Mouse (Mus musculus) gonadal fat pad, adult 2 months (tissue): Measurements from ENCODE around the gene Igfbp2. TPM values are rescaled to one million over a fixed set of nuclear protein-coding genes. Genes with fewer than 3 reads are reported as not detected.

Source experiments
- DNase-seq: peaks from one replicate; pipeline ENCODE4 v3.0.0-alpha.2; 2012; ENCODE audit warnings: low read depth
- polyA plus RNA-seq: library from polyadenylated mRNA; depleted of rRNA; stranded (reverse); fragments of >200 nt; gene quantifications from 2 replicates; pipeline ENCODE4 v1.2.3, GENCODE M21; 2012

Igfbp2 gene
- polyA plus RNA-seq, 1 experiment, result 35.3 TPM

- no peak for DNase-seq
These were observed 30.3 kb downstream of the Igfbp2 start for GRCm38 (mm10) chr1:72854337-72855237.

- no peak for DNase-seq
These were observed 31.4 kb downstream of the Igfbp2 start for GRCm38 (mm10) chr1:72855729-72856128.

GRCm38 (mm10) chr1:72856209-72856909 lies 32.1 kb downstream of the Igfbp2 start:
- DNase-seq, result no peak

DNA sequence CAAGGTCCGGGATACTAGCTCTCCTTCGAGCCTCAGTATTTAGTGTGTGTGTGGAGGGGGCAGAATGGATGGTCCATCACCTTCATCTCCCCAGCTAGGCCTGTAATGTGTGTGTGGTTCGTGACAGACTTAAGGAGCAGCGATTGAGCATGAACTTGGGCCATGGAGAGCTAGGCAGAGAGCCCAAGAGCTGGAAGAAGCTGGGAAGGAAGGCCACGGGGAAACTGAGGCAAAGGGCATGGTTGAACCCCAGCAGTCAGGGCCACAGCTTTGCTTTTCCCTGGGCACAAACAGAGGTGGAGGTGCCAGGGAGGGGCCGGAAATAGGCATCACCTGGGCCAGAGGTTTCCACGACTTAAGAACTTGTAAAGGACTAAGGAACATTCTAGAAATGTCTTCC lies 32.8 kb downstream of the Igfbp2 start:
- DNase-seq, result no peak

- no peak for DNase-seq
These were observed 33.3 kb downstream of the Igfbp2 start for GRCm38 (mm10) chr1:72857631-72858030.

GRCm38 (mm10) chr1:72858286-72858685 lies 34.0 kb downstream of the Igfbp2 start:
- no peak for DNase-seq

DNA sequence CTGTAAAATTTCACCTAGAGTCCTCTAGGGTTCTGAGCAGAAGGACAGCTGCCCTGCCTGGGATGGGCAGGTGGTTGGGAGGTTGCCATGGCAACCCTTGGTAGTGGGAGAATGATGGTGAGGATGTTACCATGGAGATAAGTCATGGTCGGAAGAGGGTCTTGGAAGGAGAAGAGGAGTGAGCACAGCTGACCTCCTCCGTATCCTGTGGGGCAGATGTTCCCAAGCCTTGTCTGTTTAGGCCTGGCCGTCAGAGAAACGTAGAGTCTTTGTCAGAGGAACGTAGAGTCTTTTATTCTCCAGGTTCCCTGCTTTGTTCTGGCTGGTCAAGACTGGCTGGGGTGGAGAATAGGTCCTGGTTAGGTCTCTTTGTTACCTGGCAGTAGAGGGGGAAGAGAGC lies 34.6 kb downstream of the Igfbp2 start:
- no peak for DNase-seq

DNA sequence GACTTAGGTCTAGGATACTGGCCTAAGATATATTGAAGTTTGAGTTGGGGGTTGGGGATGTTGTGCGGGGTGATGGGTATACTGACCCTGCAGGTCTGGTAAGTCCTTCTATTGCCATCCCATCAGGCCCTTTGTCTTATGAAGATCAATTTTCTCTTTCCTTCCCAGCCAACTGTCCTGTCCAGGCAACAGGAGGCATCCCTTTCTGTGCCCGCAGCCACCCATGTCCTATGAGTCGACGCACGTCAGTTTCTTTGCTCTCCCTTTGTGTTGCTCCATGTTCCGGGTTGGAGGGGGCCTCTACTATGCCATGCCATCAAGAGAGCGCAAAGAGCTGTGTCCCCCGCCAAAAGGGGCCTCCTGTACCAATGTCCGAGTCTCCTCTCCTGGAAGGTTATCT lies 35.7 kb downstream of the Igfbp2 start:
- no peak for DNase-seq

GRCm38 (mm10) chr1:72860502-72860901 lies 36.2 kb downstream of the Igfbp2 start:
- DNase-seq, result no peak

- no peak for DNase-seq
These were observed 37.4 kb downstream of the Igfbp2 start for GRCm38 (mm10) chr1:72861702-72862101.

DNA sequence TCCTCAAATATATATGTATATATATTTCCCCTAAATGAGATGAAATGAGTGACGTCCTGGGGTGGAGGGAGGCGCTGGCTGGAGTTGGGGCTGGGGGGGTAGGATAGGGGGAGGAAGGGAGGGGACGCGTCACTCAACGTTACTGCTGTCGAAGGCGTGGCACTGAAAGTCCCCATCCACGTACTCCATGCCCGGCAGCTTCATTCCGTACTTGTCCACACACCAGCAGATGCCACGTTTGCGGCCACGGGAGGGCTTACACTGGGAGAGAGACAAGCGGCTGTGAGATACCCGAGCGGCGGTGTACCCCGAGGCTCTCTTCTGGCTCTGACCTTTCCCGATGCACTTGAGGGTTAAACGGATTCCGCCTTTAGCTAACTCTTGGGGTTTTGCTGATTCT lies 37.9 kb downstream of the Igfbp2 start:
- DNase-seq, result no peak

DNA sequence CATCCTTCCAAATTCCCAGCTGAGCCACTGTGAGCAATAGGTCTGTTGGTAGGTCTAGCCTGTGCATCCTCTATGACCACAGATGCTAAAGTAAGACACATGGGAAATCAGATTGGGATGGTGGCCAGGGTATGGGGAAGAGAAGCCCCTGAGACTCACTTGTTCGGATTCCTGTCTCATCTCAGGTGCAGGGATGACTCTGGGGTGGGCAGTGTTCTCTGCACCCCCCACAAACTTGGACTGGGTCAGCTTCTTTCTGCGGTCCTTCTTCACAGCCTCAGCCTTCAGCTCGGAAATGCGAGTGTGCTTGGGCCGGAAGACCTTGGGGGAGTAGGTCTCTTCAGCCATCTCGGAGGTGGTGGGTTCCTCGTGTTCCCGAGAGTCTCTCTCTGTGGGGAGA lies 39.4 kb downstream of the Igfbp2 start:
- DNase-seq, result no peak

DNA sequence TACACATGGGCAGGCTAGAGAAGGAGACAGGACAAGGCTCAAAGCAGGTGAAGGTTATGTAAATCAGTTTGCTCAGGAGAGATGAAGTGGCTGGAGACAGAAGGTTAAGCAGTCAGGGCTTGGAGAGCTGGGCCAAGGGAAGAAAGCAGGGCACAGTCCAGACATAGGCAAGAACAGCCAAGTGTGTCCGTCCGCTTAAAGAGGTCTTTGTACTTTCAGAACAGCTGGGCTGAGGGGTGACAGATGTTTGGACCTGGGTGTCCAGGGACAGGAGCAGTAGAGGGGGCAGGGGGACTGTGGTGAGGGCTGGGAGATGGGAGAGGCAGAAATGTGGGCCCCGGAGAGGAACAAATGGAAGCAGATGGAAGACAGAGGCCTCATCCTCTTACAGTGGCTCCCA lies 40.0 kb downstream of the Igfbp2 start:
- no peak for DNase-seq

DNA sequence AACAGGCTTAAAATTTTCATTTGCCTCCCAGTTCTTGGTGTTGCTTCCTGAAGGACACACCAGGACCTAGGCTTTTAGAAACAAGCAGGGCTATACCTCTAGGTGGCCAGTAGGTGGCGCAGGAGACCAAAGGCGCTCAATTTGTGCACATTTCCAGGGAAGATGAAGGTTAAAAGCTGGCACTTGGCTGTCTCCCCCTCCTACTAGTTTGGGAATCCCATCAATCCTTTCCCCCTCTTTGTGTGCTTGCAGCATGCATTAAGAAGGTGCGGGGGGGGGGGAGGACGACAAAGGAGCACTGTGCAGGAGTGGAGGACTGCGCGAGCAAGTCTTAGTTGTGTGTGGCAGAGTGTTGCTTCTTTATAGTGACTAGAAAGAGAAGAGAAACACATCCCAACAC lies 41.6 kb downstream of the Igfbp2 start:
- no peak for DNase-seq

GRCm38 (mm10) chr1:72866417-72866816 lies 42.1 kb downstream of the Igfbp2 start:
- DNase-seq, result no peak

DNA sequence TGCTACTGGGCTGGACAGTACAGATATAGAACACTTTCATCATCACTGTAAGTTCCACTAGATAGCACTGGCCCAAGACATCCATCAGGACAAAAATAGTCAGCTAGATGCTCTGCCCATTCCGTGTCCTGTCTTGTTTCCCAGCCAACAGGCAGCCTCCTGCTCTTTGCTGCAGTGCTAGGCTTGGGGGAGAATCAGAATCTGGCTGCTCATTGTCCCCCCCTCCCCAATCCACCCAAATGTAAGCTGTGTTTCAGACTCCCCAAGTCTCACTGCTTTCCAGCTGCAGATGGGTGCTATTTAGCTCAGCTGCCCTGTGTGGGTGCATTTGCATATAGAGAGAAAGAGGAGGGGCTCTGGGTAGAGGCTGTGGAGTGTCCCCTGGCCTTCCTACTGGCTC lies 43.0 kb downstream of the Igfbp2 start:
- DNase-seq, result no peak

DNA sequence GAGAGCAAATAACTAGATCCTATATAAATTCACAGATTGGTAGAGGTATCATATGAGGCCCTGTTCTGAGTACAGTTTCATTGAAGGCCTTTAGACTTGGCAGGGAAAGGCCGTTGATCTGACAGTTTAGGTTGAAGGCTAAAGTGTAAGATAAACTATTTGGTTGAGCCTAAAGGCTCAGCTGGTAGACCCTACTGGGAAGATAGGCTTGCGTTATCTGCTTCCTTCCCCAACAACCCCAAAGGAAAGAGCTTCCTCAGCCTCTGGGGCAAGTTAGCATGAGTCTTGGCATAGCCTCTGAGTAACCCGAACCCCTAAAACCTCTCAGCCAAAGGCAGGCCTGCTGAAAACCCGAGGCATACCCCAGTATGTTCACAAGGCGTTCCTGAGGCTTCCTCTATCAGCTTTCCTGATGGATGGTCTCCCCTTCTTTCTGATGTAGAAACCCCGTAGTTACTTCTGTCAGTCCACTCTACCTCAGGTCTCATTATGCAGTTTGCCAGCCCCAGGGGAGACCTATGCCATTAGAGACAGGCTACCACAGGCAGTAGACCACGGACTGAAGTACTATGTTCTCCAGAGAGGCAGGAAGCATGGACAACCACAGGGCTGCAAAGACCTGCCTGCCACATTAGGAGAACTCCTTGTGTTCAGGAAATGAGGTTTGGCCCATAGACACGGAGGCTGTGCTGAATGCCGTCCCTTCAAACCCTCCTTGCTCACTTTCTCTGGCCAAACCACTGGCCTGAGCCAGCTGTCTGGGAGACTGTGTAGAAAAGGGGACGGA lies 44.3 kb downstream of the Igfbp2 start:
- no peak for DNase-seq

- DNase-seq, result no peak
These were observed 45.0 kb downstream of the Igfbp2 start for GRCm38 (mm10) chr1:72869275-72869674.

- DNase-seq, result no peak
These were observed 45.6 kb downstream of the Igfbp2 start for GRCm38 (mm10) chr1:72869681-72870614.

- no peak for DNase-seq
These were observed 46.5 kb downstream of the Igfbp2 start for GRCm38 (mm10) chr1:72870615-72871336.

DNA sequence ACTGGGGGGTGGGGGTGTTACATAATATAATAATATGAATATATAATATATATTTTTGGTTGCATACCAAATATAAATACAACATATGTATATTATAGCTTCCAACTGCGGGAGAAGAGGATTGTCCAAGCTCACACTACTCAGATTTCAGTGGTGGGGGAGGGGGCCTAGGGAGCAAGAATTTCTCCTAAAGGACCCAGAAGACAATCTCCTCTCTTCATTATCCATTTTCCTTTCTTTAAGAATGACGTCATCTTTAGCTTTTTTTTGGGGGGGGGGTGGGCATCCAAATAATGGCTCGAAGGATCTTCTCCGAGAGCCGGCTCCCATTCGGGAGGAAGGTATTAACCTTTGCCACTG lies 47.0 kb downstream of the Igfbp2 start:
- DNase-seq, result no peak
